Mouse (Mus musculus): ENCODE results near the gene Lrrc63. TPM values are rescaled to one million over a fixed set of nuclear protein-coding genes. Genes with fewer than 3 reads are reported as not detected.

Lrrc63 gene
- total RNA-seq, 2 experiments from 2014 or later = 0.12 to 0.17 TPM

DNA sequence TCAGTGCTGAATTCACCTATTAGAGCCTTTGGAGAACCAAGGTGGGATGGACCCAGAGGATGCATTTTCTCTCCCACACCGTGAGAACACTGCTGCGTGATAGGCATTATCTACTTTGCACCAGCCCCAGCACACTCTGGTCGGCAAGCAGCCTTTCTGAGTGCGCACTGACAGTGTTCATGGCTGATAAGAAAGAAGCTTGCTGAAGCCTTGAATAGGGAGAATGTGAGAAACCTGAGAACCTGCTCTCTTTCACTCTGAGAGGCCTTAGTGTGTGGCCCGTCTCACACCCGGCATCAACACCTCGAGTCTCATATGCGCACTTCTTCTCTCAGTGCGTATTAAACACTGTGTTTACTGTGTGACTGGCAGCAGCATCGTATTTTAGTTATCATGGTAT lies 7.8 kb upstream of the Lrrc63 start:
- ATAC-seq (replicated peaks; ENCODE audit: poor library complexity) = peak; percentile 93

DNA sequence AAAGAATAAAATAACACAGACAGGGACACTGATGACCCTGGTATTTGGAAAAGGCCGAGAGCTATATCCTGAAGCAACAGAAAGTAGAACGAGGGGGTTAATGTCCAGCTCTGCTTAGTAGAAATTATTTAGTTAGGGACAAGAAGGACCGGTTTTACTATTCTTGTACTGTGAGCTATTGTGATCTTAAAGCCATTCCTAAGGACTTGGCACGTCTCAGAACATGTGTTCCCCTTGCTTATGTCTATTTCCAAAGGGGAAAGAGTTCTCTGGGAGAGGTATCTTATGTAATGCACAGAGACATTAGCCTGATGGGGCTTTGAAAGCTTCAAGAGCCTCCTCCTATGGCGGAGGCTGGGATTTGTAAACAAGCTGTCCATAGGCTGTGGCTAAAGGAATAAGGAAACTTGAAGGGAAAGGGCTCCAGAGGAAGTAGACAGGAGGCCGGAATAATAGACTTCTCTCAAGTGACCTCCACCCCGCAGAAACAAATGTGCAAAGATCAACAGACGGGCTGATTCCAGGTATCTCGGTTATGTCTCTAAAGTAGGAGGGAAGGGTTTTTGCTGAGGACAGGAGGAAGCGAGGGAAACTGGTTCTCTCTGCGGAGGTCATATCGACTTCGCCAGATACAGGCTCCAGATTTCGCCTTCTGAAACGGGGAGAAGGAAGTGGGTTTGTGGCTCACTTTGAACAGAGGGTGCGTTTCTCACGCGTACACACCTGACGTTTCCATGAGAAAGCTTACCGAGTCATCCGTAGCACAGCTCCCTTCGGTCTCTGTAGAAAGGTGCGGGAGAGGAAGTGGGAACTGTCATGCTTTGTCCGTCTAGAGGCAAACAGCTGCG lies 5.7 kb upstream of the Lrrc63 start:
- peak; percentile 51 for ATAC-seq (replicated peaks; ENCODE audit: poor library complexity)

DNA sequence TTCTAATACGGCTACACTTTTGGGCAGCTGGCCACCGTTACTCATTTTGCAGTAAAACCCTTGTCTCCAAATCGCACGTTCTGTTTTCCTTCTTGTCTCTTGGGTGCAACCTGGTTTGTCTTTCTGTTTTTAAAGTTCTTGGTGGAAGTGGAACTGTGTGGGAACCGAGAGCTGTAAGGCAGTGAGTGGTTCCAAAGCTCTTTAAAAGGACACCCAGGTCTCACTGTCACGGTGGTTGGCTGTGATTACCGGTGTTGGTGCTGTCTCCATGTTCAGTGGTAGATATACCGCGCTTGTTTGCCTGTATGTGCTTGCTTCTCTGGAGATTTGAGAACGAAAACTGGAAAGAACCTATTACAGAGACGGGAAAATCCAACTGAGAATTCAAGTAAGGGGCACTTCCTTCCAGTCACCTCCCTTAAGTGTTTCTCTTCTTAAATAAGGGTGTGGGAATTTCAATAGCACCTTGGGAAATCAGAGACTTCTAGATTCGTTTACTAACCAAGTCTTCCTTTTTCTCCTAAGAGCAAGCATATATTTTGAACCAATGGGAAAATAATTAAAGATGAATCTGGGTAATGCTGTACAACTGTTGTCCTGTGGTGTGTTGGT lies 749 bp upstream of the Lrrc63 start:
- ATAC-seq (replicated peaks; ENCODE audit: poor library complexity) = peak; percentile 27

DNA sequence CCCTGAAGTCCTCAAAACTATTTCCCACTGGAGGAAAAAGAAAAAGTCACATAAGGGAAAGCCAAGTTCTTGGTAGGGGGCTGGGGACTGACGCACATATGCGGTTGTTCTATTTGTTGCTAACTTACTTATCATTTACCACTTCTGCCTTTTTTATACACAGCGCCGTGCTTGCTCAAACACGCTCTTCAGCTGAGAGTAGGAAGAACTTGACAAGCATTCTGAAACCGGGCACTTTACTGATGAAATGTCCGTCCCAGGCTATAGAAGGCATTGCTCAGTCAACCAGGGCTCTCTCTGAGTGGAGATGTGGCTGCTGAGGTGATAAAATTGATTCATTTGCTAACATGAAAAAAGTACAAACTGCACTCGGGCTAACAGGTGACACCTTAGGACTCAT lies 9.0 kb downstream of the Lrrc63 start:
- peak; percentile 50; the same call in 1 of the 2 replicates for ATAC-seq (replicated peaks; ENCODE audit: poor library complexity)

DNA sequence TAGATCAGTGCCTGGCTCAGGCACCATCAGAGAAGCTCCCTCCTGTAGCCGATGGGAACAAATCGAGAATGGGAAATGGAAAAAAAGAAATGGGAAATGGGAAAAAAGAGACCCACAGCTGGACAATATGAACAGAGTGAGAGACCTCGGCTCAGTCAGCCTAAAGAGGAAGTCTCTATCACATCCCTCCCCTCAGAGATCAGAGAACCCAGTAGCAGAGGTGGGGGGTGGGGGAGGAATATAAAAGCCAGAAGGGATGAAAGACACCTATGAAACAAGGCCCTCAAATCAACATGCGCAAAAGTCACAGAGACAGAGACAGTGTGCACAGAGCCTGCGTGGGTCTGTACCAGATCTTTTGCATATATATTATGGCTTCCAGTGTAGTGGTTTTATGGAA lies 27.7 kb downstream of the Lrrc63 start:
- no peak for ATAC-seq (replicated peaks; ENCODE audit: poor library complexity)

DNA sequence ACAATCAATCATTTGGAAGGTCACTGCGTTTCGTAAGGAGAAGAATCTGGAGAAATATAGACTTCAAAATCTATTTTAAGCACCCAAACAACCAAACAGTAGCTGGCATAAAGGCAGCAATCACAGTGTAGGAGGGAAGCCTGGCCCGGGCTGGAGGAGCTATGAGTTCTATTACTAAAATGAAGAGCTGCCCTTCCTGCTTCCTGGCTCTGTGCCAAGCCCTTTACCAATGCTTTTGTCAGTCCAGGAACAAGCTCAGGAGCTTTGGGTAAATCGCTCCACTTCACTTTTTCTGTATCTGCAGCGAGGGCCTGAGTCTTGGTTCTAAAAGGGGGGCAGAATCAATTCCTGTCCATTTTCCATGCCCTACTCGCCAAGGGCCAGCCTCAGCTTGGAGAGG lies 52.7 kb downstream of the Lrrc63 start:
- ATAC-seq (replicated peaks; ENCODE audit: poor library complexity) = no peak

DNA sequence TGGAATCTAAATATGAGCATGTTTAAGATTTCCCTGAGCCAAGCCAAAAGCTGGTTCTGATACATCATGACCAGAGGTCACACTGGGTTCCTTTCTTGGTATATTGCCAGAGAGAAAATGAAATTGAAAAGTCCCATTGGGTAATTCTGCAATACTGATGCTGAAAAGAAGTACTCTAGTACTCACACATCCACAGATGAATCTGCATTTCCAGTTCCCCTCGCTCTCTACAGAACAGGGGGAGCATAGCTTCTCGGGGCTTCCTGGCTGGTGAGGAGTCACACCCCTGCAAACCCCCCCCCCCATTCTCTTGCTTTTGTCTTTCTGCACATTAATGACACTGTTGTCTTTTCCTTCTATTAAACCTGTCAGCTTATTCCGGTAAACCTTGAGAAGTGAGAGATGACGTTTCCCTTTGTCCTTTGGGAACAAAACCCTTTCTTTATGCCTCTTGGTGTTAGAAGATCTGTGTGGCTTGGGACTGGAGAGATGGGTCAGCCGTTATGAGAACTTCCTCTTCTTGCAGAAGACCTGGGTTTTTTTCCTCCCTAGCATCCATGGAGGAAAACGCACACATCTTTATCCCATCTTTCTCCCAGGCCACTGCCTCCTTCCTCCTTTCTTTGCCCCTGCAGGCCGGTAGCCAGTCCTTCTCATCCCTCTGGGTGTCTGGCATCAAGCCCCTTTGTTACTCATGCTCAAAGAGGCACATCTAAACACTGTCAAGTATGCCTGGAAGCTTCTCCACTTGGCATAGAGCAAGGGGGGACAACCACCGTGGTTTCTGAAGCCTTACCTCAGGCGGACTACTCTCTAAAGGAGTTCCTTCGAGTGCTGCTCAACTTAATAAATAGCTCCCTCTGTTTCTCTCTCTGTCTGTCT lies 55.1 kb downstream of the Lrrc63 start:
- peak; percentile 54 for ATAC-seq (replicated peaks; ENCODE audit: poor library complexity)

DNA sequence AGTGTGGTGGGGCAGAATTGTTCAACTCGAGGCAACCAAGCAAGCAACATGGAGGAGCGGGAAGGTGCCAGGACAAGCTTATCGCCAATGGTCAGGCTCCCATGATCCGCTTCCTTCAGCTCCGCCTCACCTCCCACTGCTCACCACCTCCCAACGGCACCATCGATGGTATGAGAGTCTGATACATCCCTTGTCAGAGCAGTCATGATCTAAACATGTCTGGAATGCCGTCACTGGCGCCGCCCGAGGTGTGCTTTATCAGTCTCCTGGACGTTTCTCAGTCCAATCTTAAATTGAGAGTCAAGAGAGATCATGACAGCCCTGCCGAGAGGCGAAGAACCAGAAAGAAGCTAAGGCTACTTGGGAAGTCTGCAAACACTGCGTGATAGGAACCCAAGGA lies 59.6 kb downstream of the Lrrc63 start:
- no peak for ATAC-seq (replicated peaks; ENCODE audit: poor library complexity)

DNA sequence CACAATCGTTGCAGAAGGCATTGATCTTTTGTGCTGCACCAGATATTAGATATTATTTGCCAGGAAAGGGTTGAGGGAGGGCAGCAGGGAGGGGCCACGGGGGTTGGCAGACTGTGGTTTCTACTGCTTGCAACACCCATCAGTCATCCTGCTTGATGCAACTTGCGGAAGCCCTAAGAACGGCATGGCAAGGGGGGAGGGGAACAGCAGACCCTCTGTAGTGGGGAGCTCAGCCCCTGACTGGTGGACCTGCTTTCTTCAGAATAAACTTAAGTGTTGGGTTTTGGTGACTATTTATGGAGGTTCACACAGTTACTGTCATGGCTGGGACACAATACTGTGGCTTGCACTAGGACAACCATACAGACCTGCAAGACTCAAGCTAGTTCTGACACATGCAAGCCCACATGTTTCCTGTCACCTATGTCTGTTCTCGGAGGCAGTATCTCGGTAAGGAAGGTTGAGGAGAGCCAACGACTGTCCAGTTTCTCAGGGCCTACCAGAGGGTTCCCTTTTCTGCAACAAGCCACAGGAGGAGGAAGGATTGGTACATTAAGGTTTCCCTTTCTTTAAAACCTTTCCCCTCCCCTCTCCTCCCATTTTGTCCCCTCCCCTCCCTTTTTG lies 61.2 kb downstream of the Lrrc63 start:
- peak; percentile 81 for ATAC-seq (replicated peaks; ENCODE audit: poor library complexity)

DNA sequence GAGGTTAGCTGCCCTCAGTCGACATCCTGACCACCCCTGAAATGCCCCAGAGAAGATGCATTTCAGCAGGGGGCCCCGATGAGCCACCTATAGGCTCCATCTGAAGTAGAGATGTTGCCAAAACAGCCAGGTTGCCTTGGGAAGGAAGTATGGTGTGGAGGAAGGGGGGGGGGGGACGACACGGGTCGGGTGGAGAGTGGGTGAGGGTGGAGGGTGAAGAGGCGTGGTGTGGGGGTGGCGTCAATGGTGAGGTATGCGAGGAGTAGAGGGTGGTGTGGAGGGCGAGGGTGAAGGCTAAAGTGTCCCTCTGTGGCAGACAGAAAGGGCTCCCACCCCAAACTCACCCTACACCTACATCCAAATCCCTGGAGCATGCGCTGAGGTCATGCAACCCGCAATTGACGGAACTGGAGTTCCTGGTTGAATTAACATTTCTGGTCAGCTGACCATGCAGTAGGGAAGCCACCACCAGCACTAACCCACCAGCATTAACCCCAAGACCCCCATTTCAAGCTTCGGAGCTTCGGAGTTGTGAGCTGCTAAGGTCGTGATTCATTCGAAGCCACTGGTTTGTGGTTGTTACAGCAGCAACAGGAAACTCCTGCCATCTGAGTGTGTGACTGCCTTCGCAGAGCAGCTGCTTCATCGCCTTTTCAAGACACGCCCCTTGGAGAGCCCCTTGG lies 62.1 kb downstream of the Lrrc63 start:
- peak; percentile 49 for ATAC-seq (replicated peaks; ENCODE audit: poor library complexity)

DNA sequence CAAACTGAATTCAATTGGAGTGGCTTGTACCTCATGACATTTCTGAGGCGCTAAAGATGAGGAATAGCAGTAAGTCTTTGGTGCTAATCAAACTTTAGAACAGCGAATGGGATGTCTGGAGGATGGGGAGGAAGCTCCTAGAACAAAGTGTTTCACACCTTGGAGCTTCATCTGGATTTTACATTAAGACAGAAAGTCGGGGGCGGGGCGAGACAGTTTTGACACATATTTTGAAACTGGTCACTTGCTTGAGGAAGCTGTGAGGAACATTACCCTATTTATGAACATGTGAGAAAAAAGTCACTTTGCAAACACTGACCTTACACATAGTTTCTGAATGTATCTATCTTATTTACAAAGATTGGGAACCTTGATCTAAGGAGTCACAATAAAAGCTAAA lies 65.5 kb downstream of the Lrrc63 start:
- no peak for ATAC-seq (replicated peaks; ENCODE audit: poor library complexity)

DNA sequence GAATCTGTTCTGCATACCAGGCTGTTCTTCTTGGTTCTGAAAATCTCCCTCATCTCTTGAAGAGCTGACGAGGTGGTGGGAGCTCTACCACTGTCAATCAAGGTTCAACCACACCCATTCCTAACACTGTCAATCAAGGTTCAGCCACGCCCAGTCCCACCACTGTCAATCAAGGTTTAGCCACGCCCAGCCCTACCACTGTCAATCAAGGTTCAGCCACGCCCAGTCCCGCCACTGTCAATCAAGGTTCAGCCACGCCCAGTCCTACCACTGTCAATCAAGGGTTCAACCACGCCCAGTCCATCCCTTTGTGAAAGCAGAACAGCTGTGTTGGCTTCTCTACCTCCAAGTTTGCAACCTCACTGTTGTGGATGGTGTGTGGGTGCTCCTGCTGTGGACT lies 66.2 kb downstream of the Lrrc63 start:
- ATAC-seq (replicated peaks; ENCODE audit: poor library complexity) = peak; percentile 62

DNA sequence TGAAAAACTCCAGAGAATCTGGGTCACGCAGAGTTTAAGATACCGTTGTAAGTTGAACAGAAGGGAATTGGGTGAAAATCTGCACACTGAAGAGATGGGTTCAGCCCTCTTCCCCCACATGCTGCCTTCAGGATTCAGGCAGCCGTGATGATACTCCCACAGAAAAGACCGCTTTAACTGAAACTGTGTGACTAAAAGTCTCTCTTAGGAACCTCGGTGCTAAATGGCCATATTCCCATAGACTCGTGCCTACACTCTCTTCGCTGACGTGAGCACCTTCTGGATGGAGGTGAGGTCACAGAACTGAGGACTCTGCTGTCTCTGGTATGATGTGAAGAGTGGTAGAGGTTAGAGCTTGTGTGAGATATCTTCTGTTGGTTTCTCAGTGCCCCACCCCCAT lies 66.7 kb downstream of the Lrrc63 start:
- no peak for ATAC-seq (replicated peaks; ENCODE audit: poor library complexity)

DNA sequence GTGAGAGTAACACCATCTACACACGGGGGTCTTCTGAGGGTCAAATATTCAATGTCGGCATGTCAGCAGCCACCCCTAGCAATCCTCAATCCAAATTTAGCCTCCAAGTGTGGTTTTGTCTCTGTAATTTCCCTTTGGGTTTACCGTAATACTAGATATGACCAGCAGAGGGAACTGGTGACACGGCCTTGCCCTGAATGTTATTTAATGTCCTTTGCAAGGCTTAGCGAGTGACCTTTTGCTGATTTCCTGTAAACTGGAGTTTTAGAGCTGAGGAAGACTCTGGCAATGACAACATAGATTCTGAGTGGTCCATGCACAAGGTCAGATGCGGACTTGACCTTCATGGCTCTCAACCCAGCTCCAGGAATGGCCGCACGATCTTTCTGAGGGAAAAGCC lies 70.1 kb downstream of the Lrrc63 start:
- peak; percentile 70 for ATAC-seq (replicated peaks; ENCODE audit: poor library complexity)

DNA sequence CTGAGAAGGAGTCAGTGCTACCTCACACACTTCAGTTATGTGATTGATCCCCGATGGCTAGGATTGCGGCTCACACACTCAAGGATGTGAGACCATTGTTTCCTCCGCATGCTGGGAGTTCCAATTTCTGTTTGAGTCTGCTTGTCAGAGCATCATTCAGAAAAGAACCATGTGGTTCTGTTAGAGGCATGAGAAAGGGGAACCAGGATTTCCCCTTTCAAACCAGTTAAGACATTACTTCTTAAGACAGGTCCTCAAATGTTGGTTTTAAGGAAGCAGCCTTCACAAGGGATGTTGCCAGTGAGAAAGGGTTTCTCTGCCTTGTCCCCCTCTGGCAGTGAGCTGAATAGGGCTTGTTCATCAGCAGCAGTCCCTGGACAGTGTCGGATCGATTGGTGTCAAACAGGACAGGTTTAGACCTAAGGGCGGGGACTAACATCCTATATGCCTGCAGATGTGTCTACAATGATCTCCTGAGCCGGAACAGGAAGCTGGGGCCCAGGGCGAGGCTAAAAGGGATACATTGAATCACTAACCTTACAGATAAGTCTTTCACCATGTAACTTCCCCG lies 73.7 kb downstream of the Lrrc63 start:
- peak; percentile 67 for ATAC-seq (replicated peaks; ENCODE audit: poor library complexity)

DNA sequence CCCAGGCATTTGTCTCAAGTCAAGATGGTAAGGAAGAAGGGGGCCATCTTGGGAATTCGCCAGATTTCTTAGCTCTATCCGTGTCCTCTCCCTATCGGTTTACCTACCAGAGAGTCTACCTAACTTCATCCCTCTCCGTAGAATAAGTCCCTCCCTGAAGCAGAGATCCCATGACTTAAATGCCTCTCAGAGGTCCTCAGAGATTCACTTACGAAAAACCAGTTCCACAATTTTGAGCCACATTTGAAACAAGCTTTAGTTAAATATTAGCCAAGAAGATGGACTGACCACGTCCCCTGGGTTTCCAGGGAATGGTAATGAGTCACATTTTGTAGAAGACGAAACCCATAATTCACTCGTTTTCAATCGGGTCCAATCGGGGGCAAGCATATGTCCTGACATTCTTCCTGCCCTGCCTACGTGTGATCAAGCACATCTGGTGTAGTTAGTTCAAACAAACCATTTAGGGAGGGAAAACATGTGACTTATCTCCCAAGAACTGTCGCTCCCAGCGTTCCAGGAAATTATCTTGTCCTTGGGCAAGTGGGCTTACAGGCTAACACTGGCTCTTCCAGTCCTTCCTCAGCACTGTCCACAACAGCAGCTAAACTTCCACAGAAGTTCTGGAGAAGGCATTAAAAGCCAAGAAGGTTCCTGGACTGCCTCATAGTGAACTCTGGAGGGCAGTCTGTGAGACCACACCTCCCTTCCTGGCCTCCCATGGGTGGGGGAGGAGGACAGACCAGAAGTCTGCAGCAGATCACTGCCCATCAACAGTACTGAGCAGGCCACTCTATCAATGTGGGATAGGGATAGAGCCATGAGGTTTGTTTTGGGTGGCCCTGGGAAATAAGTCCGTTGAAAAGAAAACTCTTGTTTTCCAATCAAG lies 76.0 kb downstream of the Lrrc63 start:
- ATAC-seq (replicated peaks; ENCODE audit: poor library complexity) = no peak

DNA sequence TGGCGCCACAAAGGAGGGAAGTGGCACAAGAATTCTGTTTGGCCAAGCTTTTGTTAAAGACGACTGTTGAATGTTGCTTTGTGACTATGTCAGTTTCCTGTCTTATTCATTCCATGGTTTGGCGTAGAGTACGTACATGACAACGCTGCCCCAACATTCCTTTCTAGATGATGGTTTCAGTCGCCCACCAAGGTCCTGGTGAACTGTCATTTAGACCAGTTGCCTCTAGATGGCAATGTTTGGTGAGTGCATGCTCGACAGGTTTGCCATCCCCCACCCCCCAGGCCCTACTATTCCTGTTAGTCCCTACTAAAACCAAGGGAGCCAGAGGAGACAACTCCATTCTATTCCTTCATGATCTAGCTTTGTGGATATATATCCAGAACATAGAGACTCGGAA lies 78.2 kb downstream of the Lrrc63 start:
- ATAC-seq (replicated peaks; ENCODE audit: poor library complexity) = peak; percentile 65

DNA sequence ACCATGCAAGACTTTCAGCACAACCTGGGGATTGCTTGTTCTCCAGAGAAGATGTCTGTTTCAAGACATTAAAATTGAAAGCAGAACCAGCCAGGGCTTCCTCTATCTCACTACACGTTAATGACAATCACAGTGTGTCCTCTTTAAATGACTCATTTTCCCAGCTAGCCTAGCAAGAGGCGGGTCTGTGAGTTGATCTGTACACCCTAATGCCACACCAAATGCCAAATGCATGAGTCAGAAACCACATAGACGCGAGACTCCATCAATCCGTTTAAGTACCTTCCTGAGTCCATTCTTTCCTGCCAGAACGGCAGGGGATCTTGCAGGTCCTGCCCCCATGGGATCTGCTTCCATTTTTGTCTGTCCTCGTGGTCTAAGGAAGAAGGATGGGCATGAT lies 85.5 kb downstream of the Lrrc63 start:
- peak; percentile 95 for ATAC-seq (replicated peaks; ENCODE audit: poor library complexity)

DNA sequence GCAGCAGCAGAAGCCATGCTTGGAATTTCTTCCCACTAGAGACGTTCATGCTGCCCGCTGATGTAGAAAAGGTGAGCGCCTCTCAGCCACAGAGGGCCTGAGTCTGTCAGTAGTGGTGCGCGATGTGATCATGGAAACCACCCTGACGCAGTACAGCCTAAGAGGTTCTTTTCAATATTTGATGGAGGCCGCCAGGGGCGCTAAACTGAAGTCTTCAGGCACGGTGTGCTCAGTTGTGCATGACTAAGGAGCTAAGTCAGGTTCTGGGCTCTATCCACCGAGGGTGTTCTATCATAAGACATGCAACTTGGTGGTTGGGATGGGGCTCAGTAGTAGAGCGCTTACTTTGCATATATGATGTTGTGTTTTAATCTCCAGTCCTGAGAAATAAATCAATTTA lies 95.2 kb downstream of the Lrrc63 start:
- no peak for ATAC-seq (replicated peaks; ENCODE audit: poor library complexity)

All from megakaryocyte progenitor cell, adult 5-6 weeks (primary cell).